Mouse (Mus musculus) C3H10T1/2 (cell line): ENCODE measurements around the gene Vegfb. TPM values are rescaled to one million over a fixed set of nuclear protein-coding genes. Genes with fewer than 3 reads are reported as not detected.

ENCODE experiments used
- polyA plus RNA-seq, 2 experiments: library from polyadenylated mRNA; unstranded; fragments of >200 nt; fragmentation: generic; extraction: Trizol; gene quantifications; one replicate each; pipeline ENCODE4 v1.2.1; 2012; ENCODE audit warnings: missing spikeins in 2 of 2

The Vegfb gene
- 100 to 1,000 TPM in 1 of 2 experiments, 10 to 100 TPM in 1; 97.7 to 101 TPM for polyA plus RNA-seq

DNA sequence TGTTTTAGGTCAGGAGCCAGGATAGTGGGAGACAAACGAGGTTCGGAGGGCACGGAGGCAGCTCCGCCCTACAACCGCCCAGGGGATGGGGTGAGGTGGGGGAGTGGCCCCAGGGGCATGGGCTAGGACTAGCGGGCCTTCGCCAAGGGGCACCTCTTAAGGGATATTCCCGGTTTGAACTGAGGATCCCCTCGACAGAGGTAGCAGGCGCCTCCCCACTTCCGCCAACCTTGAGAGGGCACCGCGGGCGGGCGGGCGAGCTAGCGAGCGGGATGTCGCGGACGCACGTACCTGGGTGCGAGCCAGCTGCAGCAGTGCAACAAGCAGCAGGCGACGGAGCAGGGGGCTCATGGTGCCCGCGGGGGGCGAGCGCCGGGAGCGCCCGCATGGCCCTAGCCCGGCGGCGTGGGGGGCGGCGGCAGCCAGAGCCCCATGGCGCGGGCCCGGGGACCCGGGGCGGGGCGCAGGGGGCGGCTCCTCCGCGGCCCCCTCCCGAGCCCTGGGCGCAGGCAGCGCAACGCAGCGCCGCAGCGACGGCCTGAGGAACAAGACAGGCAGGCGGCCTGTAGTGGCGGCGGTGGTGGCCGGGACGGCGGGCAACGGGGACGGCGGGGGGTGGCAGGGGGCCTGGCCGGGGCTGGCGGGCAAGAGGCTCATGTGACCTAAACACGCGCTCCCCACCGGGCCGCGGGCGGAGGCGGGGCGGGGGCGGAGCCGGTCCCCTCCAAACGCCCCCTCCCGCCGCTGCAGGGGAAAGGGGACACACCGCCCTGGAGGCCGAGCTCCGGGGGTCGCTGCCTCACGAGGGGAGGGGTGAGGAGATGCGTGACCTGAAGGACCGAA is at the start of gene Vegfb:
TSS of gene Vegfb (minus strand) at position 591 of the 843 bp plus-strand sequence.

DNA sequence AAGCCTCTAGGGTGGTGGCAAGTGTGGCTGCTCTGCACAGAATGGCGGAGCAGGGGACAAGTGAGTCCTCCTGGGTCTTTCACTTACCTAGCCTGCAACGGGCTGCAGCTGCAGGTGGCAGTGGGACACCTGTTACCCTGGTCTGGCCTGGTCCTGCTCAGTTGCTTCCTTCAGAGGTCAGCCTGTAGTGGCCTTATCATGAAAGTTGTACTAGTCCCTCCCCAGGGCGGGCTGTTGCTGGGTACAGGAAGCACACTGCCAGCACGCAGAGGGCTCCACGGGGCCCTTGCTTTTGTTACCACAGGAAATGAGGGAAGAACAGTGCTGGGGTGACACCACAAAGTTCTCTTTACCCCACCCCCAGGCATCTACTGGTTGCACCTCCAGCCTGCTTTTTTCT is 31.7 kb upstream of the Vegfb start, which contains the start of gene Fermt3:
TSS of gene Fermt3 (minus strand) at position 279 of the 400 bp plus-strand sequence.

DNA sequence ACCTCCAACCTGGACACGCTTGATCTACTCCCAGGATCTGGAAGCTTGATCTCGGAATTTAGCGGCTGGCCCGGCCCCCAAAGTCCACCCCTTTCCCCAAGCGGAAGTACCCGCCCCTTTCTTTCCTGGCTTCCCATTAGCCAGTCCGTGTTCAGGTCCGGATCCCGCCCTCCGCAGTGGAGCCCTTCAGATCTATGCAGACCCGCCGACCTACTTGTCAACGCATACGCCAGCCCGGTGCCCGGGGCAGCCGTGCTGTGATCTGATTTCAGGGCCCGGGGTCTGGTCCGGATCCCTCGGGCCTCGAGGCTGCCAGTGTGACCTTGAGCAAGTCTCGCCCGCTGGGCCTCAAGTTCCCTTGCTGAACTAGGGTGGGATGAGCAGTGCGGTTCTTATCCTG is 8.6 kb upstream of the Vegfb start, which contains the start of the genes Nudt22 and Trpt1:
TSS of gene Nudt22 (minus strand) at position 112 of the 400 bp plus-strand sequence.
TSS of gene Trpt1 (plus strand) at position 126 of the 400 bp plus-strand sequence.

DNA sequence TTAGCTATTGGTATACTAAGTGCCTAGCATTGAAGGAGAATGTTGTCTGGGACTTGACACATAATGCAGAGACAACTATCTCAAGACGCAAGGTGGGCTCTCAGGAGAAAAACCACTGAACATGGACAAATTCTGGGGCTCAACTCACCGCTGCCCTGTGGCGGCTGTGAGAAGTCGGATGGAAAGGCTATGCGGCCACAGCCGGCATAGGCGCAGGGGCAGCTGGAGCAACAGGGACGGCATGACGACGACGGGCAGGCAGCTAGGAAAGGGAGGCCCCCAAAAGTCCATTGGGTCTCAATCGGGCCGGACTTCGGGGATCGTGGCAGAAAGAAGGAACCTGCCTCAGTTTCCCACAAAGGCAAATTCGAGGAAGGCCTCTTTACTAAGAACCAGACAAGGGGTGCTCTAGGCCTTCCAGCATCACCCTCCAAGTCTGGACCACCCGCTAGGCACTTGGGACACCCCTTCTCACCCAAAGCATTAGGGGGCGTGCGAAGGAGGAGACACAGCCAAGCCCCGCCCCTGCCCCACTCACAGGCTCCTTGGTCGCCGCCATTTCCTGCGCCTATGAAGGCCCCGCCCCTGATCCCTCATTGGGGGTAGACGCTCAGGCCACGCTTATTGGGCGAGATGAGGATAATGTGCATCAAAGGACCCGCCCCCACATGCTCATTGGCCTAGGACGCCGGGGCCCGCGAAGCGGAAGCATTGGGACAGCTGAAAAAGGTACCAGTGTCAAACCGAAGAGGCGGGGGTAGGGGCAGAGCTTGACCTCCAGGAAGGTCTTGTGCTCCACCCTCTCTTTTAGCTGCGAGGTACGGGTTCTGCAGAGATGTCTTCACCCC is 4.8 kb upstream of the Vegfb start, which contains the start of gene Dnajc4:
TSS of gene Dnajc4 (minus strand) at position 562 of the 848 bp plus-strand sequence.

DNA sequence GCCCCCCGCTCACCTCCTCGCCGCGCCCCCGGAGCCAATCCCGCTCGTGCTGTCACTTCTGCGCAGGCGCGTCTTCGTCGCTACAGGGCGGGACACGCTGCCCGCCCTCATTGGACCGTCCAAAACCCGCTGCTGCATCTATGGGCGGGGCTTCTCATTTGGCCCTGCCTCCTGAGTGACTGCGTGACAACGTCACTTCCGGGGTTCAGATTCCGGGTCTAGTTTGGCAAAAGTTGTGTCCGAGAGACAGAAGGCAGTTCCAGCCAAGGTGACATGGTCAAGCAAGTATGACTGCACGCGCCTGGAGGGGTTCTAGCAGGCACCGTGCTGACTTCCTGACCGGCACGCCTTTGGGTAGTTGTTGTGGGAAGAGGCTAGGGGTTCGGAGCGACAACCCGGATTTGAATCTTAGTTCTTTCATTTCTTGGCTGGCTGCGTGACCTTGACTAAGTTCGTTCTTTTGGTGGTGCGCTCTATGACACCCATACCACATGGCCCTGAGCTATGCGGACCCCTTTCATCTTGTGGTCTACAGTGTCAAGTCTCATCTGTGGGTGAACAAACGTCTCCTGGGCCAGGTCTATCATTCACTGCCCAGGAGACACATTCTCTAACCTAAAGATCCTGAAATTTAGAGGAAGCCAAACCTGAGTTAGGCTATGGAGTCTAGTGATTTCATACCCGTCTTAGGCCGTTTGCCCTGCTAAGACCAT is 6.9 kb downstream of the Vegfb start, which contains the start of gene Fkbp2:
TSS of gene Fkbp2 (minus strand) at position 121 of the 713 bp plus-strand sequence.

DNA sequence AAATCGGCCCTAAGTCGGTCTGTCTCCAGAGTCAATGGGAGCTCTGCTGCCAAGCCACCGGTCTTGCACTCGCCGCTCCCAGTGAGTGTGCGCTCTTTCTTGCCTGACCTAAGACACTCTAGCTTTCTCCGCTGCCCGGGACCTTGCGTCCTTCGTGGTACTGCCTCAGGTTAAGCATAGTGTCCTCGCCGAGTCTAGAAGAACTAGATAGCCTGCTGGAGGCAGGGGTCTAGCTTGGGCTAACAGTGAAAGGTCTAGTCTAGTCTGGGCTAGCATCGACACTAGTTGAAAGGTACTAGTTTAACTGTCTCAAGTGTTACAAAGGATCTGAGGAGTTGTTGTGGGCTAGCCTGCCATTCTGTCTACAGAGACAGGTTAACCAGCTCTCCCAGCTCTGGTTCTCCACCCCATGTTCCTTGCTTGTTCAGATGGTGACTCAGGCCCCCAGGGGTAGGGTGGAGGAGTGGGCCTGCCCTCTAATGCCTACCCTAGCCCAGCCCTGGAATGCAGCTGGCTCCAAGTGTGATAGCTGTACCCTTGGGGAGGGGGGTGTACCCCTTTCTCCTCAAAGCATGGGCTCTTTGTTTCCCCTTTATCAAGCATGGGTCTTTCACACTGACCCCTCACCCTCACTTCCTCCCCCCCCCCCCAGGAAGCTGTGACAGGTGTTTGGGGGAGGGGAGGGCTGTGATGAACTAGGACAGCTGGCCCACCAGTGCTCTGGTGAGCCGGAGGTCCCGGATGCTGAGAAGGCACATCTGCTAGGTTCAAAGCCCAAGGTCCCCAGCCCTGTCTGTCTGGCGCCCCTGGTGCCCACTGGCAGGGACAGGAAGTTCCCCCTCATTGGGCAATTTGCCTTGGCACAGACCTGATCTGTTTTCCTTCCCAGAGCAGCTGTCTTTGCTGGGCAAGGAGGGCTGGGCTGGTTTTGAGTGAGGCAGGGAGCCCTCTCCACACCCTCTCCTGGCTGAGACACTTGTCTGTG is 11.6 kb downstream of the Vegfb start, which contains the start of gene Plcb3:
TSS of gene Plcb3 (minus strand) at position 934 of the 985 bp plus-strand sequence.

DNA sequence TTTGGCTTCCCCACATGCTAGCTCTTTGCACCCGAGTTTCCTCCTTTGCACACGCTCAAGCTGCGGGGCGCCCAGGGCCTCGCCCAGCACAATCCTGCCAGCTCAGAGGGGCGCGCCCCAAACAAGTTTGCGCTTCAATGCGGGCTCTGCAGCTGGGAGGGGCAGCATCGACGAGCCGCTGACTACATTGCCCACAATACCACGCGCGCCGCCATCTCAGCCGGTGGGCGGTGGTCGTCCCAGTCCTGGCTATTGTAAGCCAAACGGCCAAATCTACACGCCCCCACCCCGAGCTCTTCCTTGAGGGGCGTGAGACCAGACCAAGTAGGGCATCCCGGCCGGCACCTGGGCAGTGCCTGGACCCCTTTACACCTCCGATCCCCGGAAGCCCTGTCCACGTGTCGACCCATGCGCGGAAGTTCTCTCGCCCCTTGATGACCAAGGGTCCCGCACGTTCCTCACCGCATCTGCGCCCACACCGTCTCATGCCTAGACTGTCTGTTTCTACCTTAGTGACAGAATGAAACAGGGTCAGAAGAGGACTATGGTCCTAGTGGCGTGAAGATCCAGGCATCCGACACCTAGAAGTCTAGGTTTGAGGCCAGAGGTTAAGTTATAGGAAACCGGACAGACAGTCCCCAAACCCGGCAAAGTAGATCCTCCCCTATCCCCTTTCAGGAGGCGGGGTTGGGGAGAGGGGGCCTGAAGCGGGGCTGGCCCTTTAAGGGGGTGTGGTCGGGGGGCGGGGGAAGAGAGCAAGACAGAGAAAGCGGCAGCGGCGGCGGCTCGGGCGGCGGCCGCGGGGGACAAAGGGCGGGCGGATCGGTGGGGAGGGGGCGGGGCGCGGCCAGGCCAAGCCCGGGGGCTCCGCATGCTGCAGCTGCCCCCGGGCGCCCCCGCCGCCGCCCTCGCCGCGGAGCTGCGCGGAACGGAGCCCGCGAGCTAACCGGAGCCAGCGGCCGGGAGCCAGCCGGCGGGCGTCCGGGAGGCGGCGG is 12.9 kb downstream of the Vegfb start, which contains the start of gene Ppp1r14b:
TSS of gene Ppp1r14b (plus strand) at position 758 of the 995 bp plus-strand sequence.

DNA sequence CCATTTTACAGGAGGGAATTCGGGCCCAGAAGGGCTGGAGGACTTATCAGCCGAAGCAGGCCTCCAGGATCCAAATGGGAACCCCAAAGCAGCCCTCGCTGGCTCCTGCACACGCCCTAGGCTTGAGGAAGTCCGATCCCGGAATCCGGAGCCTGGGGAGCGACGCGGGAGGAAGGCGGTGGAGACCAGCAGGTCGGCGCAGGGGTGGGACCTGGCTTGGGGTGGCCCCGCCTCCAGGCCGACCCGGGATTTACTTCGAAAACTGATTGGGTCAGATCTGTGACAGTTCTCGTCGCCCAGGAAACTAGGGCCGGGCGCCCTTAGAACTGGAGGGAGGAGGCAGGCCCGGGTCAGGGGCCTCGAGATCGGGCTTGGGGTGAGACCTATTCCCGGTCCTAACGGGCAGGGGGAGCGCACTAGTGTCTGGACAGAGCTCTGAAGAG is 45.2 kb downstream of the Vegfb start, which contains the start of gene Gpr137:
TSS of gene Gpr137 (minus strand) at position 232 of the 443 bp plus-strand sequence.

DNA sequence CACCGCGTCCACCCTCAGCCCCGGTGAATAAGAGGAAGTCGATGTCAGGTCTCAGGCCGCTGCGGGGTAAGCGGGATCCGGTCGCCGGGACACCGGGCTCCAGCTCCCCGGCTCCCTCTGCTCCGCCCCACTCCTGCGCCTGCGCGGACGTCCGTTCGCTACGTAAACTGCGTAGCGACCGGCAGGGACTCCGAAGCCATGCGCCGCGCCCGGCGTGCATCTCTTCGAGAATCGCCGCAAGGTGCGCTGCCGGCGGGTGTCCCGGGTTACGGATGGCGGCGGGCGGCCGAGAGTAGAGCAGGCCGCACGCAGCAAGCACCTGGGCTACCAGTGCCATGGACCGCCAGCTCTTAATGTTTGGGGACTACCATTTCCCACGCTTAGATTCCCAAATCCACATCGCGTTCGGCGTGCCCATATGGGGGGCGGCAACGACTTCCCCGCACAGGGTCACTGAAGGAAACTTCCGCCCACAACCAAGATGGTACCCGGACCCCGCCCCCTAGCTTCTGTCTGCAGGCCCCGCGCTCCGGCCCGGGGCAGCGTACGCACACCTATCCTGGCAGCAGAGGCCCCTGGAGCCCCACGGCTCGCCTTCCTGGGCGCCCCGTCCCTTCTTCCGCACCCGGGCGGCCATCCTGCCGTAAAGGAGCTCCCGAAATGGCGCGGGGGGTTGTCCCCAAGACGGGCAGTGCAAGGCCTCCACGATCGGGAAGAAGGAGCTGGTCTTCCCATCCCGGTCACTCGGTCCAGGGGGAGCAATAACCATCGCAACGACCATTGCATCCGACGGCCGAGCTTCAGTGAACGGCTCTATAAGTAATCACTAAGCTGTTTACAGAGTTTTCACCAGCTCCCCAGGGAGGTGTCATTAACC is 45.8 kb downstream of the Vegfb start, which contains the start of gene Bad:
TSS of gene Bad (plus strand) at position 490 of the 877 bp plus-strand sequence.

DNA sequence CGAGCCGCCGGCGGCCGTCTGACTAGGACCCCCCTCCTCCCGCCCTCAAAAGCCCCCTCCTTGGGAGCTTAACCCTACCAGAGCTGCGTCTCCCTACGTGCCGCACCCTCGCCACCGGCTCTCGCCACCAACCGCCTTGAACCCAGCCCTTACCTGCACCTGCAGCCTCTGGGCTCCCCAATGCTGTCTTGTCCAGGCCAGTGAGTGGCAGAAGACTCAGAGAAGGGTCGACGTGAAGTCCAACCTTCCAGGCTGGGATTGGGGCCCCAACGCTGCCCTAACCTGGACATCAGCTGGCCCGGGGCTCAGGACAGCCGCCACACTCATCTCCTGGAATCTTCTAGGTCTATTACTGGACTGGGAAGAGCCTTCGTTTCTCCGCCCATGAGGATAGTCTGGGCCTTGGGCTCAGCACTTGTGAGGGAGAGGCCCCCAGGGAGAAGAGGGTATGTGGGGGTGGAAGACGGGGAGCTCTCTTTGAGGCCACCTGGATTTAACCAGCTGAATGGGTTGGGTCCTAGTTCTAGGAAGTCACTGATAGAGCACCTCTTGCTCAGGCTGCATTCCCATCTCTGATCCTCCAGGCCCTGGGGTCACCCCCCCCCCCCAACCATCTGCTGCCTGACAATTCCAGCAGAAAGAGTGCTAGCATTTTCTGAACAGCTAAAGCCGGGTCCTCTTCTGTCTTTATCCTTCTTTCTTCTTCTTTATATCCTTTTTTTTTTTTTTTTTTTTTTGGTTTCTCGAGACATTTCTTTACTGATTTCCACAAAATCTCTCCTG is 53.1 kb downstream of the Vegfb start, which contains the start of gene Kcnk4:
TSS of gene Kcnk4 (minus strand) at position 321 of the 783 bp plus-strand sequence.

Other genes with a start within 250 kb of the Vegfb start
- gene Rps6ka4, start 147.0 kb downstream of the Vegfb start, polyA plus RNA-seq: 10 to 100 TPM; 52.0 to 84.8 TPM
- under 1 TPM; 0.08 to 0.25 TPM for gene Ccdc88b, start 129.4 kb downstream of the Vegfb start, polyA plus RNA-seq
- 100 to 1,000 TPM; 375 to 622 TPM for gene Trmt112, start 78.0 kb downstream of the Vegfb start, polyA plus RNA-seq
- gene Prdx5, start 77.5 kb downstream of the Vegfb start, polyA plus RNA-seq: 100 to 1,000 TPM; 235 to 247 TPM
- 10 to 100 TPM; 14.9 to 28.8 TPM for gene Esrra, start 65.8 kb downstream of the Vegfb start, polyA plus RNA-seq
- under 1 TPM in 1 of 2 experiments, not detected in 1; 0.34 TPM for gene Catsperz, start 62.3 kb downstream of the Vegfb start, polyA plus RNA-seq
- gene Kcnk4, start 53.1 kb downstream of the Vegfb start, polyA plus RNA-seq: under 1 TPM; 0.08 to 0.28 TPM
- 100 to 1,000 TPM; 155 to 180 TPM for gene Bad, start 45.8 kb downstream of the Vegfb start, polyA plus RNA-seq
- gene Gpr137, start 45.2 kb downstream of the Vegfb start, polyA plus RNA-seq: 10 to 100 TPM; 42.4 to 50.3 TPM
- 1,000 to 10,000 TPM in 1 of 2 experiments, 100 to 1,000 TPM in 1; 321 to 1,838 TPM for gene Ppp1r14b, start 12.7 kb downstream of the Vegfb start, polyA plus RNA-seq
- gene Plcb3, start 11.2 kb downstream of the Vegfb start, polyA plus RNA-seq: 10 to 100 TPM; 14.8 to 39.5 TPM
- 100 to 1,000 TPM; 263 to 273 TPM for gene Fkbp2, start 7.2 kb downstream of the Vegfb start, polyA plus RNA-seq
- gene Dnajc4, start 4.9 kb upstream of the Vegfb start, polyA plus RNA-seq: 10 to 100 TPM; 23.6 to 59.0 TPM
- 10 to 100 TPM; 31.2 to 50.1 TPM for gene Nudt22, start 8.5 kb upstream of the Vegfb start, polyA plus RNA-seq
- gene Trpt1, start 8.5 kb upstream of the Vegfb start, polyA plus RNA-seq: 10 to 100 TPM in 1 of 2 experiments, 1 to 10 TPM in 1; 9.2 to 18.4 TPM
- gene Fermt3, start 31.8 kb upstream of the Vegfb start, polyA plus RNA-seq: under 1 TPM; 0.14 to 0.52 TPM
- gene Stip1, start 52.3 kb upstream of the Vegfb start, polyA plus RNA-seq: 100 to 1,000 TPM; 158 to 173 TPM
- gene Macrod1, start 69.2 kb upstream of the Vegfb start, polyA plus RNA-seq: 10 to 100 TPM; 11.8 to 33.4 TPM
- gene Flrt1, start 118.1 kb upstream of the Vegfb start, polyA plus RNA-seq: 1 to 10 TPM in 1 of 2 experiments, under 1 TPM in 1; 0.02 to 1.1 TPM
- gene Otub1, start 218.7 kb upstream of the Vegfb start, polyA plus RNA-seq: 100 to 1,000 TPM; 165 TPM
- gene Cox8a, start 230.0 kb upstream of the Vegfb start, polyA plus RNA-seq: 1,000 to 10,000 TPM; 1,138 to 1,402 TPM